Mouse (Mus musculus) neural tube, embryonic 14.5 days (tissue): ENCODE measurements around the gene Dab2. TPM values are rescaled to one million over a fixed set of nuclear protein-coding genes. Genes with fewer than 3 reads are reported as not detected.

Experiments used
- ATAC-seq: fragments of 200-750 bp; cut with Nextera tagmentation; 2 replicates; pipeline ENCODE4 v1.8.0; 2017; ENCODE audit warnings: low read depth, mild to moderate bottlenecking, moderate TSS enrichment, moderate library complexity
- H3K27ac ChIP-seq: fragments of 300-500 bp; sonication (generic); 2 replicates; pipeline ENCODE4 v1.5.1; 2014; ENCODE audit warnings: low read depth, mild to moderate bottlenecking, control low read depth, low read length, moderate library complexity, mixed read lengths
- H3K27me3 ChIP-seq: fragments of 300-500 bp; sonication (generic); 2 replicates; pipeline ENCODE4 v1.6.1; 2014; ENCODE audit warnings: low read length; ENCODE audit not compliant: control insufficient read depth, insufficient read depth
- H3K36me3 ChIP-seq: fragments of 300-500 bp; sonication (generic); 2 replicates; pipeline ENCODE4 v1.6.1; 2014; ENCODE audit warnings: low read length, mixed read lengths; ENCODE audit not compliant: control insufficient read depth, insufficient read depth
- H3K4me1 ChIP-seq: fragments of 300-500 bp; sonication (generic); 2 replicates; pipeline ENCODE4 v1.6.1; 2014; ENCODE audit warnings: low read length; ENCODE audit not compliant: control insufficient read depth, insufficient read depth
- H3K4me2 ChIP-seq: fragments of 300-500 bp; sonication (generic); 2 replicates; pipeline ENCODE4 v1.6.1; 2014; ENCODE audit warnings: mild to moderate bottlenecking, low read depth, low read length, control low read depth
- H3K4me3 ChIP-seq: fragments of 300-500 bp; sonication (generic); 2 replicates; pipeline ENCODE4 v1.5.1; 2014; ENCODE audit warnings: low read depth, low read length, control low read depth, mixed read lengths
- H3K9ac ChIP-seq: fragments of 300-500 bp; sonication (generic); replicated peaks from 2 replicates; pipeline ENCODE4 v1.6.1; 2014; ENCODE audit warnings: low read depth, mild to moderate bottlenecking, control low read depth, low read length, mixed read lengths
- H3K9me3 ChIP-seq: fragments of 300-500 bp; sonication (generic); 2 replicates; pipeline ENCODE4 v1.6.1; 2016; ENCODE audit warnings: low read length; ENCODE audit not compliant: control insufficient read depth
- WGBS: fragments of 180-500 bp; shearing (Covaris S2); extraction: QIAGEN DNeasy Blood & Tissue Kit; methylation state at CpG from one replicate; pipeline ENCODE4 v1.1.7; 2014; 5-methylcytosine and 5-hydroxymethylcytosine counted together
- polyA plus RNA-seq: library from polyadenylated mRNA; unstranded; fragments of >200 nt; fragmentation: Nextera tagmentation; extraction: Ambion mirVana; gene quantifications from 2 replicates; pipeline ENCODE4 v1.2.1, GENCODE M21; 2014

Gene Dab2
- polyA plus RNA-seq, 1 experiment from 2014 or later, result 4.3 TPM

- H3K27me3 ChIP-seq, result no peaks in the 10 kb centered on the region
- H3K9ac ChIP-seq, result no peak overlapping the region
- 86% methylated on average over 6 of the region's 6 CpGs for WGBS
- ATAC-seq, result no peak
- H3K36me3 ChIP-seq, result no peaks in the 10 kb centered on the region
- H3K4me1 ChIP-seq, result no peaks in the 10 kb centered on the region
- H3K9me3 ChIP-seq, result no peaks in the 10 kb centered on the region
- H3K27ac ChIP-seq, result no peak overlapping the region
- H3K4me3 ChIP-seq, result no peak overlapping the region
- no peak overlapping the region for H3K4me2 ChIP-seq
These were observed 19.8 kb downstream of the Dab2 start for GRCm38 (mm10) chr15:6319352-6319751.

GRCm38 (mm10) chr15:6320501-6320900 lies 20.9 kb downstream of the Dab2 start:
- Histone ChIP-seq H3K9ac (no peak overlapping the region), H3K9me3 (no peaks in the 10 kb centered on the region), H3K4me3 (no peak overlapping the region), H3K27me3 (no peaks in the 10 kb centered on the region), H3K4me1 (no peaks in the 10 kb centered on the region), H3K36me3 (no peaks in the 10 kb centered on the region), H3K27ac (no peak overlapping the region), H3K4me2 (no peak overlapping the region)
- 65% methylated on average over 5 of the region's 5 CpGs for WGBS
- ATAC-seq, result no peak

GRCm38 (mm10) chr15:6321263-6321662 lies 21.7 kb downstream of the Dab2 start:
- Histone ChIP-seq H3K4me1 (no peaks in the 10 kb centered on the region), H3K27ac (no peak overlapping the region), H3K27me3 (no peaks in the 10 kb centered on the region), H3K9me3 (no peaks in the 10 kb centered on the region), H3K9ac (no peak overlapping the region), H3K4me3 (no peak overlapping the region), H3K36me3 (no peaks in the 10 kb centered on the region), H3K4me2 (no peak overlapping the region)
- WGBS, result 91% methylated on average over 4 of the region's 4 CpGs
- no peak for ATAC-seq

- H3K27me3 ChIP-seq, result no peaks in the 10 kb centered on the region
- H3K27ac ChIP-seq, result no peak overlapping the region
- no peak overlapping the region for H3K9ac ChIP-seq
- no peaks in the 10 kb centered on the region for H3K9me3 ChIP-seq
- ATAC-seq, result no peak
- WGBS, result 59% methylated on average over 5 of the region's 5 CpGs
- H3K36me3 ChIP-seq, result no peaks in the 10 kb centered on the region
- H3K4me1 ChIP-seq, result no peaks in the 10 kb centered on the region
- no peak overlapping the region for H3K4me3 ChIP-seq
- no peak overlapping the region for H3K4me2 ChIP-seq
These were observed 22.7 kb downstream of the Dab2 start for GRCm38 (mm10) chr15:6322311-6322710.

- Histone ChIP-seq H3K9me3 (no peaks in the 10 kb centered on the region), H3K36me3 (no peaks in the 10 kb centered on the region)
- 64% methylated on average over 7 of the region's 7 CpGs for WGBS
These were observed 24.0 kb downstream of the Dab2 start for GRCm38 (mm10) chr15:6323577-6323976.

GRCm38 (mm10) chr15:6325443-6325842 lies 25.9 kb downstream of the Dab2 start:
- Histone ChIP-seq H3K4me2 (no peak overlapping the region), H3K9me3 (no peaks in the 10 kb centered on the region), H3K27ac (no peak overlapping the region), H3K9ac (no peak overlapping the region), H3K4me1 (no peaks in the 10 kb centered on the region), H3K36me3 (no peaks in the 10 kb centered on the region), H3K4me3 (no peak overlapping the region), H3K27me3 (no peaks in the 10 kb centered on the region)
- no peak for ATAC-seq
- 84% methylated on average over 4 of the region's 4 CpGs for WGBS

More at GRCm38 (mm10) chr15:6323577-6323976, 24.0 kb downstream of the Dab2 start:
- no peak for ATAC-seq
- no peaks in the 10 kb centered on the region for H3K27me3 ChIP-seq
- H3K4me1 ChIP-seq, result no peaks in the 10 kb centered on the region
- no peak overlapping the region for H3K4me3 ChIP-seq
- no peak overlapping the region for H3K9ac ChIP-seq
- H3K27ac ChIP-seq, result no peak overlapping the region
- H3K4me2 ChIP-seq, result no peak overlapping the region

- Histone ChIP-seq H3K9me3 (no peaks in the 10 kb centered on the region), H3K36me3 (no peaks in the 10 kb centered on the region), H3K9ac (no peak overlapping the region), H3K4me2 (no peak overlapping the region), H3K27me3 (no peaks in the 10 kb centered on the region), H3K27ac (no peak overlapping the region), H3K4me3 (no peak overlapping the region), H3K4me1 (no peaks in the 10 kb centered on the region)
- no peak for ATAC-seq
- WGBS, result 85% methylated on average over 4 of the region's 4 CpGs
These were observed 26.4 kb downstream of the Dab2 start for GRCm38 (mm10) chr15:6326011-6326410.

GRCm38 (mm10) chr15:6331380-6331779 lies 31.8 kb downstream of the Dab2 start:
- H3K27ac ChIP-seq, result no peak overlapping the region
- ATAC-seq, result no peak
- no peaks in the 10 kb centered on the region for H3K9me3 ChIP-seq
- no peaks in the 10 kb centered on the region for H3K4me1 ChIP-seq
- no peak overlapping the region for H3K9ac ChIP-seq
- WGBS, result 77% methylated on average over 2 of the region's 2 CpGs
- no peaks in the 10 kb centered on the region for H3K36me3 ChIP-seq
- no peaks in the 10 kb centered on the region for H3K27me3 ChIP-seq
- no peak overlapping the region for H3K4me2 ChIP-seq
- no peak overlapping the region for H3K4me3 ChIP-seq

GRCm38 (mm10) chr15:6334664-6335206 lies 35.1 kb downstream of the Dab2 start:
- H3K9ac ChIP-seq, result no peak overlapping the region
- ATAC-seq, result no peak
- no peak overlapping the region for H3K4me2 ChIP-seq
- H3K9me3 ChIP-seq, result no peaks in the 10 kb centered on the region
- H3K27ac ChIP-seq, result no peak overlapping the region
- 82% methylated on average over 1 of the region's 1 CpGs for WGBS
- no peaks in the 10 kb centered on the region for H3K36me3 ChIP-seq
- H3K27me3 ChIP-seq, result no peaks in the 10 kb centered on the region
- H3K4me3 ChIP-seq, result no peak overlapping the region
- H3K4me1 ChIP-seq, result no peaks in the 10 kb centered on the region
